Mouse (Mus musculus): ENCODE measurements around the gene 2410137M14Rik. TPM values are rescaled to one million over a fixed set of nuclear protein-coding genes. Genes with fewer than 3 reads are reported as not detected.

Gene 2410137M14Rik
- polyA plus RNA-seq, 1 experiment from 2014 or later = not detected

DNA sequence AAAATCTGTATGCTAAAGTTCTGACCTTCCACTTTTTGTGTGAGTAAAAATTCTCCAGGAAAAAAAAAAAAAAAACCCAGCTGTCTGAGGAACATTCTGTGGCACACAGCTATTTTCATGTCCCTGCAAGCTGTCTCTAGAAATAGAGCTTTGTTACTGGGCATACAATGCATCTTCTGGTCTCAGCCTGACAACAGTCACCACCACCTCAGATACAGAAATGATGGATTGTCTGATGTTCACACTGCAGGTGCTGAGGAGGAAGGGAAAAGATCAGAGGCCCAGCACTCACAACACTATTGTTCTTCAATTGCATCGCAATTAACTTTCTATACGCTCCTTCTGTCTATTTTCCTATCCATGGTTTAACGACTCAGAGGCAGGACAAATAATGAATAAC, 37.3 kb upstream of the 2410137M14Rik start:
- H3K9ac ChIP-seq (ENCODE audit: low read length) = no peak overlapping the region
- H3K9me3 ChIP-seq (replicated peaks; ENCODE audit: control insufficient read depth, low read length) = no peaks in the 10 kb centered on the region
- no peak for ATAC-seq (replicated peaks; ENCODE audit: extremely low read depth, insufficient read depth, low FRiP score)
- no peak overlapping the region for H3K4me2 ChIP-seq (ENCODE audit: low read depth, low read length)
- no peak overlapping the region for H3K4me3 ChIP-seq (ENCODE audit: low read length)
- no peak overlapping the region for H3K27ac ChIP-seq (ENCODE audit: low read length)
- no peaks in the 10 kb centered on the region for H3K27me3 ChIP-seq (ENCODE audit: control insufficient read depth, insufficient read depth, low read length)
- H3K4me1 ChIP-seq (ENCODE audit: control insufficient read depth, insufficient read depth, low read length) = no peaks in the 10 kb centered on the region
- WGBS = 73% methylated on average over 3 of the region's 3 CpGs
- H3K36me3 ChIP-seq (ENCODE audit: control insufficient read depth, insufficient read depth) = no peaks in the 10 kb centered on the region

DNA sequence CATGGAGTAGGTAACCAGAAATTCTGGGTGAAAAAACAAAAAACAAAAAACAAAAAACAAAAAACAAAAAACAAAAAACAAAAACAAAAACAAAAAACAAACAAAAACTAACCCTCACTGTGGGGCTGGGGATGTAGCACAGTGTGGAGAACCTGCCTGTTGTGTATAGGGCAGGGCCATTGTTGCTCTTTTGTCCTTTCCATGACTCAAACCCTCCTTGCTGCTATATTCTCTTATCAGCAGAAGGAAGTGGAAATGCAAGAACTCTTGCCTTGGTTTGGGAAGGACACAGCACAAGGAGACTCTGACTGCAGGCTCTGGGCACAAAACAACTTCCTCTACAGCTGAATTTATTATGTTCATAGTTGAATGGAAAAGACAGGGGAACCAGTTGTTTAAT, 35.3 kb upstream of the 2410137M14Rik start:
- Histone ChIP-seq H3K27me3 (ENCODE audit: control insufficient read depth, insufficient read depth, low read length) (no peaks in the 10 kb centered on the region), H3K4me2 (ENCODE audit: low read depth, low read length) (no peak overlapping the region), H3K9ac (ENCODE audit: low read length) (no peak overlapping the region), H3K36me3 (ENCODE audit: control insufficient read depth, insufficient read depth) (no peaks in the 10 kb centered on the region), H3K4me3 (ENCODE audit: low read length) (no peak overlapping the region), H3K27ac (ENCODE audit: low read length) (no peak overlapping the region), H3K9me3 (replicated peaks; ENCODE audit: control insufficient read depth, low read length) (no peaks in the 10 kb centered on the region), H3K4me1 (ENCODE audit: control insufficient read depth, insufficient read depth, low read length) (no peaks in the 10 kb centered on the region)
- no peak for ATAC-seq (replicated peaks; ENCODE audit: extremely low read depth, insufficient read depth, low FRiP score)

DNA sequence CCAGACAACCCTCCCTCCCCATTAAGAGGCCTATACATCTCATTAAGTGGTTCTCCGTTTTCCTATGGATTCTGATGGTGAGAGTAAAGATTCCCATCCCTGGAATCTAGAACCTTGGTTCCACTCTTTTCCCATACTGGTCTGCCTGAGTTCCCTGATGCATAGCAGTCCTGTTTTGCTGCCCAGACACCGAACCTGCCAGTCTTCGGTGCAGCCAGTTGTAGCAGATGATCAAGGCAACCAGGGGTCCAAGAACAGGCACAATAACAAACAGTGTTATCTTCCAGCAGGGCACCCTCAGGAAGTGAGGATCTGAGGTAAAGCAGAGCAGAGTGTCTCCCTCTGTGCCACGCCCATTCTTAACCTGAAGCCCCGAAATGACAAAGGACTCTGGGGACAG, 31.1 kb upstream of the 2410137M14Rik start:
- Histone ChIP-seq H3K9ac (ENCODE audit: low read length) (no peak overlapping the region), H3K27ac (ENCODE audit: low read length) (no peak overlapping the region), H3K4me3 (ENCODE audit: low read length) (no peak overlapping the region), H3K9me3 (replicated peaks; ENCODE audit: control insufficient read depth, low read length) (no peaks in the 10 kb centered on the region), H3K36me3 (ENCODE audit: control insufficient read depth, insufficient read depth) (peaks cover 15% of the 10 kb centered on the region), H3K4me1 (ENCODE audit: control insufficient read depth, insufficient read depth, low read length) (no peaks in the 10 kb centered on the region), H3K27me3 (ENCODE audit: control insufficient read depth, insufficient read depth, low read length) (no peaks in the 10 kb centered on the region), H3K4me2 (ENCODE audit: low read depth, low read length) (no peak overlapping the region)
- ATAC-seq (replicated peaks; ENCODE audit: extremely low read depth, insufficient read depth, low FRiP score) = no peak
- WGBS = 51% methylated on average over 5 of the region's 5 CpGs

DNA sequence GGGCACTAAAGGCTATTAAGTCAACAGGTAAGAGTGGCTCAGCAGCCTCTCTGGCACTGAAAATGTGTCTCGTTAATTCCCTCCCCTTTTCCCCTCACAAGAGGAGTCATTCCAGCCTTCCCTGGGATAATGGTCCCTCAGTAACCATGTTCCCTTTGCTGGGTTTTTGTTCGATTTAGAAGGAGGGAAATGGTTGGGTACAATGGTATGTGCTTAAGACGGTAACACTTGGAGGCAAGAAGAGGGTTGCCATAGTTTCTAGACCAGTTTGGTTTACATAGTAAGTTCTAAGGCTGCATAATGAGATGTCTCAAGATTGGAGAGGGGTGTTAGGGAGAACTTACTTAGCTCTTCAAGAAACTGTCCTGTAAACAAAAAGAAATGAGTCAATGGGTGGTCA, 30.7 kb upstream of the 2410137M14Rik start:
- no peak for ATAC-seq (replicated peaks; ENCODE audit: extremely low read depth, insufficient read depth, low FRiP score)
- no peak overlapping the region for H3K4me3 ChIP-seq (ENCODE audit: low read length)
- H3K36me3 ChIP-seq (ENCODE audit: control insufficient read depth, insufficient read depth) = peaks cover 15% of the 10 kb centered on the region
- 76% methylated on average over 3 of the region's 3 CpGs for WGBS
- no peaks in the 10 kb centered on the region for H3K27me3 ChIP-seq (ENCODE audit: control insufficient read depth, insufficient read depth, low read length)
- no peaks in the 10 kb centered on the region for H3K9me3 ChIP-seq (replicated peaks; ENCODE audit: control insufficient read depth, low read length)
- no peaks in the 10 kb centered on the region for H3K4me1 ChIP-seq (ENCODE audit: control insufficient read depth, insufficient read depth, low read length)
- H3K27ac ChIP-seq (ENCODE audit: low read length) = no peak overlapping the region
- no peak overlapping the region for H3K9ac ChIP-seq (ENCODE audit: low read length)
- no peak overlapping the region for H3K4me2 ChIP-seq (ENCODE audit: low read depth, low read length)

DNA sequence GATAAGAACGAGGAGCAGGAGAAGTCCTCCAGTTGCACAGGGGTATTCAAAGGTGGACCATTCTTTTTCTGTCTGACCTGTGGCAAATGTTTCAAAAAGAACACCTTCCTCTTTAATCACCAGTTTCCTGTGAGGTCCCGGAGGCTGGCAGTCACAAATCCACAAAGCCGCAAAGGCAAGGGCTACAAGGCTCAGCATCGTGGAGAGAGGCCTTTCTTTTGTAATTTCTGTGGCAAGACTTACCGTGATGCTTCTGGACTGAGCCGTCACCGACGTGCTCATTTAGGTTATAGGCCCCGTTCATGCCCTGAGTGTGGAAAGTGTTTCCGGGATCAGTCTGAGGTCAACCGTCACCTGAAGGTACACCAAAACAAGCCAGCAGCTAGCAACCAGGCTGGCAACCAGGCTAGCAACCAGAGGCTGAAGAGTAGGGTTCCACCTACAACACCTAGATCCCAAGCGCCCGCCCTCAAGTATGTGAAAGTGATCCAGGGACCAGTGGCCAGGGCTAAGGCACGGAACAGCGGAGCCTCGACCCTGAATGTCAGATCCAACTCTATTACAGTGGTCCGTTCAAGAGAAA, 28.5 kb upstream of the 2410137M14Rik start:
- 84% methylated on average over 17 of the region's 17 CpGs for WGBS
- Histone ChIP-seq H3K36me3 (ENCODE audit: control insufficient read depth, insufficient read depth) (peaks cover 15% of the 10 kb centered on the region), H3K9me3 (replicated peaks; ENCODE audit: control insufficient read depth, low read length) (no peaks in the 10 kb centered on the region)

DNA sequence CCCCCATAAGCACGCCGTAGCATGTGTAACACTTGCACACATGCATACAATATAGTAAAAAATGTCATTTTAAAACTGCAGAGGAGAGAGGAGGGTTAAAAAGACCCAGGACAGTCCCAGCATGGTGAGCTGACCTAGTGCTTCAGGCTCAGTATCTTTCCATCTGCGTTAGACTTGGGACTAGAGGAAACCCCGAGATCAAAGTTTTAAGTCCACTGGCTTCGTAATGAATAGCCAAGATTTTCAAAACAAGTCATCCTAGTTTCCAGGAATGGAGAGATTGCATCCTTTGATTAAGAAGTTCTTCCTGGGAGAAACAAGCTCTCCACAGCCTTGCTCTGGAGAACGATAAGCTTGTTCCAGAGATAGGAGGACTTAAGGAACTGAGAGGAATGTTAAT, 27.1 kb upstream of the 2410137M14Rik start:
- no peak overlapping the region for H3K4me3 ChIP-seq (ENCODE audit: low read length)
- H3K4me1 ChIP-seq (ENCODE audit: control insufficient read depth, insufficient read depth, low read length) = 0 out of 2 replicates have a peak, but pooled peaks cover 2% of the 10 kb centered on the region
- no peak overlapping the region for H3K27ac ChIP-seq (ENCODE audit: low read length)
- no peaks in the 10 kb centered on the region for H3K9me3 ChIP-seq (replicated peaks; ENCODE audit: control insufficient read depth, low read length)
- peaks cover 15% of the 10 kb centered on the region for H3K36me3 ChIP-seq (ENCODE audit: control insufficient read depth, insufficient read depth)
- H3K9ac ChIP-seq (ENCODE audit: low read length) = no peak overlapping the region
- WGBS = 83% methylated on average over 6 of the region's 6 CpGs
- H3K27me3 ChIP-seq (ENCODE audit: control insufficient read depth, insufficient read depth, low read length) = no peaks in the 10 kb centered on the region
- ATAC-seq (replicated peaks; ENCODE audit: extremely low read depth, insufficient read depth, low FRiP score) = no peak
- H3K4me2 ChIP-seq (ENCODE audit: low read depth, low read length) = no peak overlapping the region

More for the DNA sequence above, 28.5 kb upstream of the 2410137M14Rik start:
- no peaks in the 10 kb centered on the region for H3K4me1 ChIP-seq (ENCODE audit: control insufficient read depth, insufficient read depth, low read length)
- no peak overlapping the region for H3K4me2 ChIP-seq (ENCODE audit: low read depth, low read length)
- no peak for ATAC-seq (replicated peaks; ENCODE audit: extremely low read depth, insufficient read depth, low FRiP score)
- H3K4me3 ChIP-seq (ENCODE audit: low read length) = no peak overlapping the region
- H3K27ac ChIP-seq (ENCODE audit: low read length) = no peak overlapping the region
- no peaks in the 10 kb centered on the region for H3K27me3 ChIP-seq (ENCODE audit: control insufficient read depth, insufficient read depth, low read length)
- no peak overlapping the region for H3K9ac ChIP-seq (ENCODE audit: low read length)

DNA sequence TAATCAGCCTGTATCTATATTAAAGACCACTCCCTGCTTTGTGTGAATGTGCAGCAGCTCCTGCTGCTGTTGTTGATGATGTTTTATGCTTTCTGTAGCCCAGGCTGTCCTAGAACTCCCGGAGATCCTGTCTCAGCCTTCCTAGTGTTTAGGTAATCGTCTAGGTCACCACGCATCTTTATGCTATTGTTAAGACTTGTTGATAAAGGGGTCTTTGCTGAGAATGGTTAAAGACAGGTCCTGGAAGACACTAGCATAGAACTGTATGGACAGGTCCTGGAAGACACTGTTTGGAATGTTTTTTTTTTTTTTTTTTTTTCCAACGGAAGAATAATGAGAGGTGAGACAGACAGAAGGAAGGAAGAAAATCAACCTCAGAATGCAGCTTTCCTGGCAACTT, 22.3 kb upstream of the 2410137M14Rik start:
- no peaks in the 10 kb centered on the region for H3K9me3 ChIP-seq (replicated peaks; ENCODE audit: control insufficient read depth, low read length)
- H3K4me3 ChIP-seq (ENCODE audit: low read length) = peak overlapping the region; percentile 67
- WGBS = 41% methylated on average over 4 of the region's 4 CpGs
- peak overlapping the region; percentile 97 for H3K4me2 ChIP-seq (ENCODE audit: low read depth, low read length)
- H3K27me3 ChIP-seq (ENCODE audit: control insufficient read depth, insufficient read depth, low read length) = no peaks in the 10 kb centered on the region
- peaks cover 5% of the 10 kb centered on the region for H3K36me3 ChIP-seq (ENCODE audit: control insufficient read depth, insufficient read depth)
- H3K9ac ChIP-seq (ENCODE audit: low read length) = peak overlapping the region; percentile 86
- H3K27ac ChIP-seq (ENCODE audit: low read length) = no peak overlapping the region
- ATAC-seq (replicated peaks; ENCODE audit: extremely low read depth, insufficient read depth, low FRiP score) = no peak
- H3K4me1 ChIP-seq (ENCODE audit: control insufficient read depth, insufficient read depth, low read length) = 0 out of 2 replicates have a peak, but pooled peaks cover 2% of the 10 kb centered on the region

DNA sequence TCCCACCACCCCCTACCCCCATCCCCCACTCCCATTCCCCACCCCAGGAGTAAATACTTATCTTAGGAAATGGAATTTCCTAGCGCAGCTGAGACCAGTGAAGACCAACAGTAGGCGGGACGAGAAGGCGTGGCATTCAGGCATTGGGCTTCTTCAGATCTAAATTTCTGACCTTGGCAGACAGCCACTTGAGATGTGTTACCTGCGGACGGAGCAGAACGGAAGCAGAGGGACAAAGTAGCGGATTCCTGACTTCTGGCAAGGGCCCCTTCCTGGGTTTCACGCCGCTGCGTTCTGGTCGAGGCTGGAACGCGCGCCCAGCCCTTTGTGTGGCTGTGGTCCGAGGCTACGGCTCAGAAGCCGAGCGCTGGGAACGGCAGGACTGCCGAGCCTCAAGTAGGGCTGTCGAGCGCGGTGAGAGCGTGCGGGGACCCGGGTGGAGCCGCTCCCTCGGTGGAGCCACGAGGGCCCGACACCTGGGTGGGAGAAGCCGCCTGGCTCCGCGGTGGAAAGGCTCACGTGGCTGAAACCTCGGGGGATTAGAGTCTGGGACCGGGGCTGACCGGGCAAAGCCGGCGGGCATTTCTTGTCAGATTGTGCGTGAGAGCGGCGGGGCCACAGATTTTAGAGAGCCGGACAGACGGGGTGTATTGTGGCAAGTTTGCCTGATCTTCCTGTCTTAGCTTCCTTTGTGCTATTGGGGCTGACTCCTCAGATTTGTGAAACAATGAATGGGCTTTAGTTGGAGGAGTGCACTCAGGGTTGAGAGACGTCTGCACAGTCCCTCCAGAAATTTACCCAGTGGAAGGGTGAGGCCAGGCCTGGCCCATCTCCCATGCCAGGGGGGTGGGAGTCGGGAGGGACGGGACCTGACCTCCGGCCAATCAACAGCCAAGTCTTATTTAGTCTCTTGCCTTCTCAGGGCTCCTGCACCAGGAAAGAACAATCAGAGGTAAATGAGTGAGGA, 21.6 kb upstream of the 2410137M14Rik start:
- under 1% methylated on average over 49 of the region's 49 CpGs for WGBS
- H3K27me3 ChIP-seq (ENCODE audit: control insufficient read depth, insufficient read depth, low read length) = no peaks in the 10 kb centered on the region

DNA sequence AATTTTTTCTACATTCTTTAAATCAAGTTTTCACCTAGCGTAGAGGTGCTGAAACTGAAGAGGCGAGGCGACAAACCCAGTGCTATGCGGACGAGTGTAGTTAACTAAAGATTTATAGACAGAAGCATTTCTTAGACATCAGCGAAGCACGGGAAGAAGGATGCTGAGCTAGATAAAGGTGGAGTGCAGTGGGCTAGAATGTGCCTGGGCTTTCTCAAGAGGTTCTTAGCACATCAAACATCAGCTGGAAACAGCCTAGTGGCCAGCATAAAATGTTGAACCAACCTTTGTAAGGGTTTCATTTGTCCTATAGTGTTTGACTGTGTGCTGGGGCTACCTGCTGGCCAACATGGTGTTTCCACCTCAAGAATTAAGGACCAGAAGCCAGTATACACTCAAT, 19.8 kb upstream of the 2410137M14Rik start, which contains the start of gene Zfp57:
Gene Zfp57 (plus strand): TSS at position 301 of the 400 bp plus-strand sequence.
- no peak within 1 kb of the TSS for H3K27ac ChIP-seq (ENCODE audit: low read length)
- no peak for ATAC-seq (replicated peaks; ENCODE audit: extremely low read depth, insufficient read depth, low FRiP score)
- no peaks in the 10 kb centered on the region for H3K27me3 ChIP-seq (ENCODE audit: control insufficient read depth, insufficient read depth, low read length)
- H3K4me3 ChIP-seq (ENCODE audit: low read length) = peak within 1 kb of the TSS; percentile 67; the same call in 1 of the 2 replicates
- H3K36me3 ChIP-seq (ENCODE audit: control insufficient read depth, insufficient read depth) = no peaks in the 10 kb centered on the region
- H3K4me2 ChIP-seq (ENCODE audit: low read depth, low read length) = peak within 1 kb of the TSS; percentile 97
- H3K9me3 ChIP-seq (replicated peaks; ENCODE audit: control insufficient read depth, low read length) = no peaks in the 10 kb centered on the region
- H3K4me1 ChIP-seq (ENCODE audit: control insufficient read depth, insufficient read depth, low read length) = 0 out of 2 replicates have a peak, but pooled peaks cover 2% of the 10 kb centered on the region
- WGBS = 86% methylated on average over 7 of the region's 7 CpGs
- no peak within 1 kb of the TSS for H3K9ac ChIP-seq (ENCODE audit: low read length)

More for the DNA sequence above, 21.6 kb upstream of the 2410137M14Rik start:
- Histone ChIP-seq H3K4me1 (ENCODE audit: control insufficient read depth, insufficient read depth, low read length) (0 out of 2 replicates have a peak, but pooled peaks cover 2% of the 10 kb centered on the region), H3K27ac (ENCODE audit: low read length) (peak overlapping the region; percentile 88), H3K9me3 (replicated peaks; ENCODE audit: control insufficient read depth, low read length) (no peaks in the 10 kb centered on the region), H3K36me3 (ENCODE audit: control insufficient read depth, insufficient read depth) (peaks cover 1% of the 10 kb centered on the region; the same call in 1 of the 2 replicates), H3K4me3 (ENCODE audit: low read length) (peak overlapping the region; percentile 67), H3K4me2 (ENCODE audit: low read depth, low read length) (peak overlapping the region; percentile 97), H3K9ac (ENCODE audit: low read length) (peak overlapping the region; percentile 86)
- ATAC-seq (replicated peaks; ENCODE audit: extremely low read depth, insufficient read depth, low FRiP score) = peak; percentile 86
